Mouse (Mus musculus) Patski (cell line): ENCODE data around the gene Nat8f4. TPM values are rescaled to one million over a fixed set of nuclear protein-coding genes. Genes with fewer than 3 reads are reported as not detected.

Experiments used
- ATAC-seq: fragments of 100-300 bp; one replicate; pipeline ENCODE4 v1.8.0; 2021
- CTCF ChIA-PET: fragments of 350-600 bp; sonication (Branson Sonifier 250); formaldehyde crosslinking; loops from one replicate; lab custom pipeline; 2022; ENCODE audit warnings: inconsistent platforms; lab: Charles Lee
- POLR2A ChIA-PET: fragments of 350-600 bp; sonication (Branson Sonifier 250); formaldehyde crosslinking; loops from one replicate; lab custom pipeline; 2022; ENCODE audit warnings: antibody characterized with exemption, inconsistent platforms; lab: Charles Lee
- DNase-seq: peaks from one replicate; pipeline ENCODE4 v3.0.0-alpha.2; 2011; ENCODE audit warnings: low read depth, low spot score
- H3K27me3 ChIP-seq: fragments of 371-371 bp; one replicate; pipeline ENCODE4 v1.5.1; 2021
- CTCF ChIP-seq: fragments of 100-300 bp; IDR thresholded peaks from one replicate; pipeline ENCODE4 v1.5.1; 2021
- in situ Hi-C: fragments of 300-500 bp; cut with MboI; formaldehyde crosslinking; loops from 3 replicates; pipeline ENCODE4 v1.11.1; 2018; ENCODE audit warnings: low pct_unique_long_range_greater_than_20kb, mixed read lengths
- polyA plus RNA-seq: library from polyadenylated mRNA; unstranded; gene quantifications from one replicate; pipeline ENCODE4 v1.2.3, GENCODE M21; 2021

Nat8f4 gene
- polyA plus RNA-seq, 1 experiment from 2014 or later, result 0.27 TPM

DNA sequence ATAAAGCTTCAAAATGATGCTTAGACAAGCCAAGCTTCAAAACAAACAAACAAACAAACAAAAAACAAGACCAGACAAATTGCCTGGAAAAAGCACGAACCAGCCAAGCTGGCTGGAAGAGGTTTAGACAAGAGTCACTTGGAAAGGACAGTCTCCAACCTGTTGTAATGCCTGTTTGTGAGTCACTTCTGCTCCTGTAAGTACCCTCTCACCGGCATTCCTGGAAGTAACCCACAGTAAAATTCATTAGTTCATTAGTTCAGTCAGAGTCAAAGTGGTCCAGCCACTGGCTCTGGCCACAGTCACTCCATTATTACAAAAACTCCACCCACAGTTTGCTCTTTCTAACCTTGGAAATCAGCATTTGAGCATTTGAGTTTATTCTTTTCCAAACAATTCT lies 40.8 kb downstream of the Nat8f4 start:
- DNase-seq (no peak), ATAC-seq (no peak)
- in situ Hi-C loops, result no loop called here
- H3K27me3 ChIP-seq, result peaks cover 19% of the 10 kb centered on the region
- no peak for TF ChIP-seq CTCF
- POLR2A ChIA-PET, result no interaction called here
- CTCF ChIA-PET, result no interaction called here

DNA sequence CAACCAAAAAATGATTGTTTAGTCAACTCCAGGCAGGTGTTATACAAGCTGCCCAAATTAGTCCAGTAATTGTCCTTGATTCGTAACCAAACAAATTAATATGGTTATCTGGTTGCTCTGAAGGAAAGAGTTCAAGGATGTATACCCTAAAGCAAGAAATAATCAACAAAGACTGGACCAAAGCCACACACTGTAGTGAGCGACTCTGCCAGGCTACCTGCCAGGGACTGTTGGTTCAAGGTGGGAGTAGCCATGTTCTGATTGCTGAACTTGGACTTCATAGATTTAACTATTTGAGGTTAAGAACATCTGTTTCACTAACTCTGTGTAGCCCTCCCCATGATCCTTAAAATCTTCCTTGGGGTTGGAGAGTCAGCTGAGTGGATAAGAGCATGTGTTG lies 41.5 kb downstream of the Nat8f4 start:
- no peak for ATAC-seq
- in situ Hi-C loops, result no loop called here
- CTCF ChIA-PET, result no interaction called here
- POLR2A ChIA-PET, result no interaction called here
- no peak for DNase-seq
- H3K27me3 ChIP-seq, result peaks cover 18% of the 10 kb centered on the region
- no peak for TF ChIP-seq CTCF

GRCm38 (mm10) chr6:85862565-85862964 lies 42.1 kb downstream of the Nat8f4 start:
- DNase-seq (no peak), ATAC-seq (no peak)
- in situ Hi-C loops, result no loop called here
- CTCF ChIA-PET, result no interaction called here
- POLR2A ChIA-PET, result no interaction called here
- no peak for TF ChIP-seq CTCF
- peaks cover 13% of the 10 kb centered on the region for H3K27me3 ChIP-seq

DNA sequence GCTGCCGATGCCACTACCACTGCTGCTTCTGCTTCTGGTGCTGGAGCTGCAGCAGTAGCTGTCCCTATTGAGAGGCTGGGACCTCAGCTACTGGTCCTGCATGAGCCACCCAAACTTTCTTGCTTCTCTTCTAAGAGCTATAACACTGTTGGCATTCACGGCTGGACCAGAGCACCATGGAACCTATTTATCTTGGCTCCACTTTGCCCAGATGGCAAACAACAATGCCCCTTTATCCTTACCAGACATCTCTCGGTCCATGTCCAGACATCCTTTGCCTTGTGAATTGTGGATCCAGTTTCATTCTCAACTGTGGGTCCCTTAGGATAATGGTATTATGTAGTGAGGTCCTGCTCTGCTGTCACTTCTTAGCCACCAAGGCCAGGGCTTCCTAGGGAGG lies 43.4 kb downstream of the Nat8f4 start:
- H3K27me3 ChIP-seq, result peaks cover 8% of the 10 kb centered on the region
- no peak for TF ChIP-seq CTCF
- CTCF ChIA-PET, result no interaction called here
- DNase-seq, result no peak
- ATAC-seq, result no peak
- in situ Hi-C loops, result no loop called here
- POLR2A ChIA-PET, result no interaction called here

GRCm38 (mm10) chr6:85856194-85856678 lies 48.4 kb downstream of the Nat8f4 start:
- POLR2A ChIA-PET, result no interaction called here
- no peak for TF ChIP-seq CTCF
- CTCF ChIA-PET, result no interaction called here
- in situ Hi-C loops, result no loop called here
- ATAC-seq (peak; percentile 82), DNase-seq (peak; percentile 61)
- no peaks in the 10 kb centered on the region for H3K27me3 ChIP-seq

DNA sequence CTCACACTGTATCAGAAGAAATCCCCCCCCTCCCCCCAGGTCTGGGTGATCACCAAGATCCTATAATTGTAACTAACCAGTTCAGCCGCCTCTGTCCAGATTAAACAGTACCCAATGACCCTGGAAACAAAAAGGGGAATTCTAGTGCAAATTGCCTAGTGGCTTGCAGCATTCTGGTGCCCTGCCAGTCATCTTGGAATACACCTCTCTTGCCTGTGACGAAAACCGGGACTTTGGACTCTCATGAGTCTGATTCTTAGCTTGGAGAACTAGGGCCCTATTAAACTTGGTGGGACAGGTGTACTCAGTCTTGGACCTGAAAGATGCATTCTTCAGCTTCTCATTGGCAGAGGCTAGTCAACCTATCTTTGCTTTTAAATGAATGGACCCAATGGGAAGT lies 51.2 kb downstream of the Nat8f4 start:
- H3K27me3 ChIP-seq, result peaks cover 4% of the 10 kb centered on the region
- ATAC-seq (no peak), DNase-seq (no peak)
- in situ Hi-C loops, result no loop called here
- CTCF ChIA-PET, result no interaction called here
- POLR2A ChIA-PET, result no interaction called here
- TF ChIP-seq CTCF, result no peak

GRCm38 (mm10) chr6:85851062-85851773 lies 53.5 kb downstream of the Nat8f4 start:
- DNase-seq (no peak), ATAC-seq (no peak)
- in situ Hi-C loops, result no loop called here
- no peak for TF ChIP-seq CTCF
- H3K27me3 ChIP-seq, result peaks cover 11% of the 10 kb centered on the region
- POLR2A ChIA-PET, result no interaction called here
- CTCF ChIA-PET, result interaction anchor here (1.2 kb wide), 1 partner anchor 11 kb away, joined by 4 read pairs; no protein-coding TSS in a partner anchor

DNA sequence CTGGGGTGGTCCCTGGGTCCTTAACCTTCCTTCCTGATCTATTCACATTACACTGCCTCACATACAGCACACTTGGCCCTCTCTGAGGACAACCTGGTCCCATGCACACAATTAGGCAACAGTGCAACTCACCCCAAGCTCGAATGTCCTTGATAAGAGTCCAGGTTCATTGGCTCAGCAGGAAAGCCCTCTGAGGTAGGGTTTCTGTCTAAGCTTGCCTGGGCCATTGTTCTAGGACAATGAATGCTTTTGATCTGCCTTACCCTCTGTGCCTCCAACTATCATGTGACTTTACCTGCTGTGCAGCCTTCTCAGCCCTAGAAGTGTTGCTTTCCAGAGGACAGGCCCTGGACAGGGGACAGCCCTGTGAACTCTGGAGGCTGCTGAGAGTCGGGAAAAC lies 55.4 kb downstream of the Nat8f4 start:
- POLR2A ChIA-PET, result no interaction called here

More for the DNA sequence above, 55.4 kb downstream of the Nat8f4 start:
- no peak for ATAC-seq
- no peak for TF ChIP-seq CTCF
- peaks cover 11% of the 10 kb centered on the region for H3K27me3 ChIP-seq
- in situ Hi-C loops, result no loop called here
- DNase-seq, result no peak
- CTCF ChIA-PET, result no interaction called here

Other genes starting within 250 kb of the Nat8f4 start
- 0.24 TPM for gene Nat8f7, start 191.7 kb downstream of the Nat8f4 start, polyA plus RNA-seq
- gene Nat8f3, start 139.1 kb downstream of the Nat8f4 start, polyA plus RNA-seq, result 2.2 TPM
- gene Nat8f6, start 83.9 kb downstream of the Nat8f4 start, polyA plus RNA-seq, result 0.64 TPM
- not detected for gene Nat8f5, start 83.9 kb downstream of the Nat8f4 start, polyA plus RNA-seq
- 0.22 TPM for gene Nat8, start 72.8 kb downstream of the Nat8f4 start, polyA plus RNA-seq
- gene Nat8f2, start 35.7 kb downstream of the Nat8f4 start, polyA plus RNA-seq, result 0.01 TPM
- gene Tprkb, start 7.0 kb upstream of the Nat8f4 start, polyA plus RNA-seq, result 37.6 TPM
- 8.3 TPM for gene Nat8f1, start 10.8 kb upstream of the Nat8f4 start, polyA plus RNA-seq
- 50.1 TPM for gene Dusp11, start 56.8 kb upstream of the Nat8f4 start, polyA plus RNA-seq
- gene Figla, start 111.3 kb upstream of the Nat8f4 start, polyA plus RNA-seq, result not detected
- 0.03 TPM for gene Add2, start 123.8 kb upstream of the Nat8f4 start, polyA plus RNA-seq